Mouse (Mus musculus): ENCODE results near the gene Ank3. TPM values are rescaled to one million over a fixed set of nuclear protein-coding genes. Genes with fewer than 3 reads are reported as not detected.

Gene Ank3
- polyA plus RNA-seq, 1 experiment from 2014 or later: 102 TPM

DNA sequence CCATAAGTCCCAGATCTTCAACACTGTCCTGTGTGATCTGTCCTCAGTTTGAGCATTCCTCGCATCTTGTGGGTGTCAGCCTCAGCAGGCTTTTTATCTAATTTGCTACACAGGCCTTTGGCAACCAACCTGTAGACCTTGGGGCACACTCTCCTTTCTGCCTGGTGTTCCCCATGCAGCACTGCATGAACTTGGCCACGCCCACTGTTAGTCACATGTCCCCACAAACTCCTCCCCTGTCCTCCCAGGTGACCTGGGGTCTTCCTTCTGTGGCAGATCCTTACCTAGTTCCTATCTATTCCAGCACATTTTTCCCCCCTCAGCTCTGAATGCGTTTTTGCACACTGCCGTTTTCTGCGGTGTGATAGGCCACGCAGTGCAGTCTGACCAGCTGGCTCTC lies 55.0 kb downstream of the Ank3 start:
- 89% methylated on average over 6 of the region's 6 CpGs for WGBS
- Histone ChIP-seq H3K4me2 (replicated peaks) (no peak overlapping the region), H3K27ac (no peak overlapping the region), H3K4me3 (replicated peaks) (no peak overlapping the region), H3K36me3 (no peaks in the 10 kb centered on the region), H3K4me1 (replicated peaks) (no peaks in the 10 kb centered on the region), H3K27me3 (no peaks in the 10 kb centered on the region), H3K9ac (replicated peaks) (no peak overlapping the region), H3K9me3 (no peaks in the 10 kb centered on the region)
- ATAC-seq: no peak

DNA sequence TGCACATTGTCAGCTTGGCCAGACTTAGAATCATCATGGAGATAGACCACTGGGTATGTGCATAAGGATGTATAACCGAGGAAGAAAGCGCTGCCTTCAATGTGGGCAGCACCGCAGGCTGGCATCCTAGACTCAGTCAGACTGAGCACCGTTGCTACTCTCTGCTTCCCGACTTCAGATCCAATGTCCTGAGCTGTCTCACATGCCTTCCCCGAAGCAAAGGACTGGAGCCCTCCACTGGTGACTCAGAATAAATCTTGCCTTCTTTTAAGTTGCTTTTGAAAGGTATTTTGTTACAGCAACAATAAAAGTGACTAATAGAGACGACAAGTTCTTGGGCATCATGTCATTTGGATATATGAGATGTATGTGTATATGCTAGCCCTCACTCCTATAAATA lies 55.9 kb downstream of the Ank3 start:
- 71% methylated on average over 7 of the region's 7 CpGs for WGBS
- Histone ChIP-seq H3K36me3 (no peaks in the 10 kb centered on the region), H3K4me1 (replicated peaks) (no peaks in the 10 kb centered on the region), H3K4me2 (replicated peaks) (no peak overlapping the region), H3K4me3 (replicated peaks) (no peak overlapping the region), H3K27ac (no peak overlapping the region), H3K9me3 (no peaks in the 10 kb centered on the region), H3K9ac (replicated peaks) (no peak overlapping the region), H3K27me3 (no peaks in the 10 kb centered on the region)
- ATAC-seq: no peak

DNA sequence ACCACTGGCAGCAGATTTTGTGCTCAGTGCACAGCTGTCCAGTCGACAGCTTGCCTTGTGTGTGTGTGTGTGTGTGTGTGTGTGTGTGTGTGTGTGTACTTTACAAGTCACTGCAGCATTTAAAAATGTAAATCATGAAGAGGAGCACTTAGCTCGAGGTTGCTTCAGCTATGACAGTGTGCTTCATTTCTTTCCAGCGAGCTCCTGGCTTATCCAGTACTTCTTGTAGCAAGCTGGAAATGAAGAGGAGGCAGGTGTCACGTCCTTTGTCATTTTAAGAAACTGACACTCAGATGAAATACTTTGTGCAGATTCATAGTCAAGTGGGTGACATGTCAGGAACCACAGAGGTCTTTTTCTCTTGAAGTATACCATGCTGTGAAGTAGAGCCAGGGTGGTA lies 66.3 kb downstream of the Ank3 start:
- 39% methylated on average over 4 of the region's 4 CpGs for WGBS

DNA sequence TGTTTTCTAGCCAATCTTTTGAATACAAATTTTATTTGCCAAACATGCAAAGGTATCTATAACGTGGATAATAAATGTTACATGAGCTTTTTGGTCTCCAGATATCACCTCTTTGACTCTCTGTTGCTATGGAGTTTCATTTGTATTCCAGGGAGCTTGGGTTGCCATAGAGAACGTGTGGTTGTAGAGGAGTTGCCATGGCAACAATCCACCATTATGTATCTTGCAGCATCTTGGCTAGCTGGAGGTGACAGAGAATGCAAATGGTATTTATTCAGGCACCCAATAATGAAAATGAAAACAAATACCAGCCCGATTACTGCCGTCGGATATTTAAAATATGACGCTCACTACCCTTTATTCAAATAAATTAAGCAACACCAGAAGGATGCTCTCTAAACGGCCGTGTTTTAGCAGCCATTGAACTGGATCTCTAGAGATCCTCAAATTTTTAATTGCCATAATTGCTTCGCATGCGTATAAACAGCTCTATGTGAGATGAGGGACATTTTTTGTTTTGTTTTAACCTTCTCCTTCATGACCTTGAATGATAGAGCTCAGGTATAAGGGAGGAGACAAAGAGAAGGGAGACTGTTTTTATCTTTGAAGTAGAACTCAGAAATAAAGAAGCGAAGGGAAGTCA lies 67.1 kb downstream of the Ank3 start:
- Histone ChIP-seq H3K4me3 (replicated peaks) (no peak overlapping the region; the same call in 1 of the 2 replicates), H3K4me1 (replicated peaks) (peaks cover 58% of the 10 kb centered on the region), H3K27ac (peak overlapping the region; percentile 94), H3K9ac (replicated peaks) (0 out of 2 replicates have a peak overlapping the region, but pooled peaks have one; percentile 23), H3K4me2 (replicated peaks) (peak overlapping the region; percentile 48), H3K27me3 (no peaks in the 10 kb centered on the region), H3K36me3 (no peaks in the 10 kb centered on the region), H3K9me3 (no peaks in the 10 kb centered on the region)
- 21% methylated on average over 11 of the region's 11 CpGs for WGBS
- peak; percentile 89 for ATAC-seq

More for the DNA sequence above, 66.3 kb downstream of the Ank3 start:
- no peaks in the 10 kb centered on the region for H3K36me3 ChIP-seq
- H3K4me1 ChIP-seq (replicated peaks): peaks cover 58% of the 10 kb centered on the region
- H3K4me2 ChIP-seq (replicated peaks): no peak overlapping the region
- H3K9me3 ChIP-seq: no peaks in the 10 kb centered on the region
- 0 out of 2 replicates have a peak, but pooled peaks have one; percentile 9 for ATAC-seq
- no peaks in the 10 kb centered on the region for H3K27me3 ChIP-seq
- H3K4me3 ChIP-seq (replicated peaks): no peak overlapping the region
- peak overlapping the region; percentile 89 for H3K27ac ChIP-seq
- H3K9ac ChIP-seq (replicated peaks): no peak overlapping the region

DNA sequence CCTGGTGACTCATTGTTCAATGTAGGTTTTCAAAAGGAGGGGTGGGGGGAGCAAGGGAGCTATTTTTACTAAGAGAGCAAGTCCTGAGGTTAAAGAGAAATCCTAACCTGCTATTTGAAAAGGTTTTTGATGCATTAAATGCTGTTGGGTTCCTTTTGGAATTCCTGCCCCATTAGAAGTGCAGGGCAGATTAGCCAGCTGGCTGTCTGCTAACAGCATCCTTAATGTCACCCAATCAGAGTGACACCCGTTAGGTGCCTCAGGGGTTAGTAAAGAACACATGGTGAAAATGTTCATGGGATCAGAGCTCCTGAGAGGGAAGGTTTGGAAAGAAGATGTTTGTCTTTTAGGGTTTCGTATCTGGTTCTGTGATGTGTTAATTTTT lies 67.6 kb downstream of the Ank3 start:
- peaks cover 58% of the 10 kb centered on the region for H3K4me1 ChIP-seq (replicated peaks)
- ATAC-seq: peak; percentile 55
- 0 out of 2 replicates have a peak overlapping the region, but pooled peaks have one; percentile 23 for H3K9ac ChIP-seq (replicated peaks)
- H3K4me2 ChIP-seq (replicated peaks): peak overlapping the region; percentile 48
- no peaks in the 10 kb centered on the region for H3K9me3 ChIP-seq
- H3K36me3 ChIP-seq: no peaks in the 10 kb centered on the region
- H3K4me3 ChIP-seq (replicated peaks): no peak overlapping the region; the same call in 1 of the 2 replicates
- H3K27ac ChIP-seq: peak overlapping the region; percentile 94
- 24% methylated on average over 2 of the region's 2 CpGs for WGBS
- no peaks in the 10 kb centered on the region for H3K27me3 ChIP-seq

DNA sequence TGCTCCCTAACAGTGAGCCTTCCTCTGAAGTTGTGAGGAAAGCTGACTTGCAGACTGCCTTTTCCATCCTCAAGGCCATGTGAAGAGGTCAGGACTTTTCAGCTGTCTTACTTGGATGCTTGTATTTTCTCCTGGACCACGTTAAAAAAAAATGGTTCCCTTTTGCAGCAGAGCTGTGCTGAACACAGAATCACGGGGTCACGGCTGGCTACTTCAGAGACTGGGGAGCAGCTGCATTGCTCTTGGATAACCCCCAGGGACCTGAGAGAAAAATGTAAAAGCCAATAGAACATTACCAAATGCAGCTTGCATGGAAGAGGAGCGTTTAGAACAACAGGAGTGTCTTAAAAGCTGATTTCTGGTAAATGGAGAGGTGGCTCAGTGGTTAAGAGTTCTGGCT lies 68.0 kb downstream of the Ank3 start:
- ATAC-seq: peak; percentile 24; the same call in 1 of the 2 replicates
- Histone ChIP-seq H3K9me3 (no peaks in the 10 kb centered on the region), H3K27ac (peak overlapping the region; percentile 94), H3K36me3 (no peaks in the 10 kb centered on the region), H3K4me1 (replicated peaks) (peaks cover 58% of the 10 kb centered on the region), H3K4me3 (replicated peaks) (no peak overlapping the region), H3K27me3 (no peaks in the 10 kb centered on the region), H3K4me2 (replicated peaks) (0 out of 2 replicates have a peak overlapping the region, but pooled peaks have one; percentile 48), H3K9ac (replicated peaks) (no peak overlapping the region)
- 16% methylated on average over 4 of the region's 4 CpGs for WGBS

DNA sequence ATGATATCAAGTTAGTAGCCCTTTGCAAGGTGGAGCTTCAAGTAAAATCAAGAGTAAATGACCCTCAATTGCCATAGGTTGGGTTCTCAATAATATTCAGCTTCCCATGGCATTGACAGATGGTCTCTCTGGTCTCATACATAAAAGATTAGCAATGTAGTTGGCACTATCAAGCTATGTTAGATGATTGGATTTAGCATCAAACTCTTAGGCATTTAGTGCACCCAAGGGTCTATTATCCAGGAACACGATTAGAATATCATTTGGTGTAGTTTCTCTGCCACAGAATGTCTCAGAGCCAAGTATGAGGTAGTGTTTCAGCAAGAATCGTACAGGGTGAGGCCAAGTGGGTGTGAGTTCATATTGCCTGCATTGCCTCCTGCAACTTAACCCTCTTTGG lies 68.6 kb downstream of the Ank3 start:
- H3K9me3 ChIP-seq: no peaks in the 10 kb centered on the region
- peaks cover 58% of the 10 kb centered on the region for H3K4me1 ChIP-seq (replicated peaks)
- ATAC-seq: no peak

DNA sequence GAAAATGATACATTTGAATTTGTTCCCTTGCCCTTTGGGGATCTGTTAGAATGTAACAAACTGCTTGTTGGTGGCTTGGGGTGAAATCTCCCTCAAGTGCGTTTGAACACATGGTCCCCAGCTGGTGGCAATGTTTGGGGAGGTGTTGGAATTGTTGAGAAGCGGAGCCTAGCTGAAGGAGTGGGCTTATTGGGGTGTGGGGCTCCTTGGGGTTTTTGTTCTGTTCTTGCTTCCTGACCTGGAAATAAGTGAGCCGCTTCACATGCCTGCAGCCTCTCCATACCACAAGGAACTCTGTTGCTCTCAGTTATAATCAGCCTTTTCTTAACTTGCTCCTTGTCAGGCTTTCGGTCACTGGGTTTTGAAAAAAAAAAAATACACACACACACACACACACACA lies 73.3 kb downstream of the Ank3 start:
- no peak for ATAC-seq
- H3K4me2 ChIP-seq (replicated peaks): no peak overlapping the region
- peaks cover 26% of the 10 kb centered on the region for H3K4me1 ChIP-seq (replicated peaks)
- WGBS: 62% methylated on average over 4 of the region's 4 CpGs
- H3K9ac ChIP-seq (replicated peaks): no peak overlapping the region
- H3K27me3 ChIP-seq: no peaks in the 10 kb centered on the region
- H3K27ac ChIP-seq: no peak overlapping the region
- no peak overlapping the region for H3K4me3 ChIP-seq (replicated peaks)
- H3K9me3 ChIP-seq: no peaks in the 10 kb centered on the region
- H3K36me3 ChIP-seq: no peaks in the 10 kb centered on the region

More for the DNA sequence above, 68.6 kb downstream of the Ank3 start:
- Histone ChIP-seq H3K27ac (peak overlapping the region; percentile 94), H3K4me2 (replicated peaks) (no peak overlapping the region), H3K9ac (replicated peaks) (no peak overlapping the region), H3K4me3 (replicated peaks) (no peak overlapping the region), H3K27me3 (no peaks in the 10 kb centered on the region), H3K36me3 (no peaks in the 10 kb centered on the region)
- 43% methylated on average over 2 of the region's 2 CpGs for WGBS

DNA sequence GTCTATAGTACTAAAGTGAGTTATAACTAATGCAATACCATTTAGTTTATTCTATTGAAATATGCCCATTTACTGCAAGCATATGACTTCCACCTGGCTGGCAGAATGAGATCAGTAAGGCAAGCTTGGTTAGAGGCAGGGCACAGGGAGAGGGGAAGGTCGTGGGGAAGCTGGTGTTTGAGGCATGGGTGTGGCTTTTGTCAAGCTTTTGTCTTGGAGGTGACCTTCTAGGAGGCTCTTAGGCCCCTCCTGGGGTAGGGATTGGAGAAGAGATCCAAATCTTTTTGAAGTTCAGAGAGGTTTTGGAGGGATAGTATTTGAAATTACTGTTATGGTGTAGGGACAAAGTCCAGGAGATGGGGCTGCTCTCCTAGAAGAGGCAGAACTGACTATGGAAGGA lies 78.3 kb downstream of the Ank3 start:
- ATAC-seq: no peak
- Histone ChIP-seq H3K27me3 (no peaks in the 10 kb centered on the region), H3K4me2 (replicated peaks) (no peak overlapping the region), H3K36me3 (no peaks in the 10 kb centered on the region), H3K4me1 (replicated peaks) (no peaks in the 10 kb centered on the region), H3K4me3 (replicated peaks) (no peak overlapping the region), H3K27ac (no peak overlapping the region), H3K9me3 (no peaks in the 10 kb centered on the region), H3K9ac (replicated peaks) (no peak overlapping the region)
- WGBS: 20% methylated on average over 1 of the region's 1 CpGs

DNA sequence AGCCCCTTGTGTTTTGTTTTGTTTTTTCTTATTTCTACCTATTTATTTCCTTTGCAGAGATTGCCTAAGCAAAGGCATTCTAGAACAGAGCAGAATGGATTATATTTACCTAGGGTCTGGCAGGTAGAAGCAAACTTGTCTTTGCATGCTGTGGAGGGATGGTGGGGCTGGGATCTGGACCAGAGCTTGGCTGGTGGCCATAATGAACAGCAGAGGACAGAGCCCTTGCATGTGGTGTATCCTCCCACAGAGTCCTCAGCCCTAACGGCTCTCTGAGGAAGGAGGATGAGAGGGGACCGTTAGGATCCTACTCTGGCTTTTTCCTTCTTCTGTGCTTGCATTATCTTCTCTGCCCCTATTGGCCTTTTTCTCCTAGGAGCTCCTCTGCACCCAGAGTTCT lies 79.1 kb downstream of the Ank3 start:
- 72% methylated on average over 2 of the region's 2 CpGs for WGBS
- ATAC-seq: no peak
- no peaks in the 10 kb centered on the region for H3K4me1 ChIP-seq (replicated peaks)

DNA sequence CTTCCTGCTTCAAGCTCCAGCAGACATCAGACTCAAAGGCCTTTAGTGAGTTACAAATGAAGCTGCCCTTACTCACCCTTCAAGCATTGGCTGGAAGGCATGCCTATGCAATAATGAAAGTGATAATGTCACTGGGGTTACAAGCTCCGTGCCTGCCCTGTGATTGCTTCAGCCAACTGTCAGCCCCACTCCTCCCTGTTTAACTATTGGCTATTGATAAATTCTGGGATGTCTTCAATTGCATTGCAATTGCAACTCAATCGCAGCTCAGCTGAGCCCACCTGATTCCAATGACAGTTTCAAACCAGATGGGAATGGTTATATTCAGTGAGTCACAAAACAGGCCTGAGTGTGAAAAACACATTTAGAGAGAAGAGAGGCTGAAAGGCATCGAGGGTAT lies 80.3 kb downstream of the Ank3 start:
- WGBS: 57% methylated on average over 3 of the region's 3 CpGs
- Histone ChIP-seq H3K4me2 (replicated peaks) (no peak overlapping the region), H3K36me3 (no peaks in the 10 kb centered on the region), H3K4me3 (replicated peaks) (no peak overlapping the region), H3K27me3 (no peaks in the 10 kb centered on the region), H3K4me1 (replicated peaks) (no peaks in the 10 kb centered on the region), H3K9ac (replicated peaks) (no peak overlapping the region), H3K9me3 (no peaks in the 10 kb centered on the region), H3K27ac (no peak overlapping the region)
- no peak for ATAC-seq

More for the DNA sequence above, 79.1 kb downstream of the Ank3 start:
- Histone ChIP-seq H3K9ac (replicated peaks) (no peak overlapping the region), H3K27me3 (no peaks in the 10 kb centered on the region), H3K36me3 (no peaks in the 10 kb centered on the region), H3K9me3 (no peaks in the 10 kb centered on the region), H3K4me2 (replicated peaks) (no peak overlapping the region), H3K27ac (no peak overlapping the region), H3K4me3 (replicated peaks) (no peak overlapping the region)

DNA sequence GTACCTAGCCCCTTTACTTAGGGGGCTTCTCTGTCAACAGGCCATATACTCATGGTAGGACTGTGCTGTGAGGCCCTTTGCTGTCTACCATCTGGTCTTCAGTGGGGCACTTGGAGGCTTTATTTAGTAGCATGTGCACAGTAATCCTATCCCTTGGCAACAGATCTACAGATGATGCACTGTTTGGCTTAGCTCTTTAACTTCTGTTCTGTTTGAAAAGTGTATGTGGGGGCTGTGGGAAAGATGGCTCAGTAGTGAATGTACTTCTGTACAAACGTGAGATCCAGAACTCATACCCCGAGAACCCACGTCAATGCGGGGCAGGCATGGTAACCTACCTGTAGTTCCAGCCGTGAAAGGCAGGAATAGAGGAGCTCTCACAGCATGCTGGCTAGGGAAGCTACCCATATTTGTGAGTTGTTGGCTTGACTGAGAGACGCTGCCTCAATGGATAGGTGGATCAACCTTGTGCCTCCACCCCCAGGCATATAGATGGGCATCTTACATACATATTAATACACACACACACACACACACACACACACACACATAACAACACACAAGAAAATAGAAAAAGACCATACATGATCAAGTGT lies 86.7 kb downstream of the Ank3 start:
- no peak for ATAC-seq

More for the DNA sequence above, 86.7 kb downstream of the Ank3 start:
- WGBS: 91% methylated on average over 6 of the region's 6 CpGs
- peaks cover 3% of the 10 kb centered on the region; the same call in 1 of the 2 replicates for H3K9me3 ChIP-seq
- no peak overlapping the region for H3K4me2 ChIP-seq (replicated peaks)
- H3K36me3 ChIP-seq: no peaks in the 10 kb centered on the region
- no peak overlapping the region for H3K9ac ChIP-seq (replicated peaks)
- no peaks in the 10 kb centered on the region for H3K27me3 ChIP-seq
- no peak overlapping the region for H3K4me3 ChIP-seq (replicated peaks)
- no peaks in the 10 kb centered on the region for H3K4me1 ChIP-seq (replicated peaks)
- H3K27ac ChIP-seq: no peak overlapping the region

Data from midbrain, embryonic 13.5 days (tissue).